Mouse (Mus musculus) hindbrain, embryonic 11.5 days (tissue): ENCODE results near the gene Gast. TPM values are rescaled to one million over a fixed set of nuclear protein-coding genes. Genes with fewer than 3 reads are reported as not detected.
"Not testable (repeated sequence)": the region's sequence is repeated elsewhere in the genome, so short reads cannot be mapped to it uniquely, and the experiment has no call there.

Source experiments
- ATAC-seq: fragments of 200-750 bp; cut with Nextera tagmentation; 2 replicates; pipeline ENCODE4 v1.8.0; 2017; ENCODE audit warnings: mild to moderate bottlenecking, moderate TSS enrichment, moderate library complexity; ENCODE audit not compliant: low FRiP score
- DNase-seq: peaks from one replicate; pipeline ENCODE4 v3.0.0-alpha.2; 2015; ENCODE audit warnings: low spot score
- H3K27ac ChIP-seq: fragments of 300-500 bp; sonication (generic); 2 replicates; pipeline ENCODE4 v1.5.1; 2014; ENCODE audit warnings: mild to moderate bottlenecking, low read depth, low read length
- H3K27me3 ChIP-seq: fragments of 300-500 bp; sonication (generic); 2 replicates; pipeline ENCODE4 v1.6.1; 2014; ENCODE audit warnings: mild to moderate bottlenecking, low read length, moderate library complexity, mixed read lengths; ENCODE audit not compliant: control insufficient read depth, insufficient read depth
- H3K36me3 ChIP-seq: fragments of 300-500 bp; sonication (generic); 2 replicates; pipeline ENCODE4 v1.6.1; 2014; ENCODE audit warnings: mild to moderate bottlenecking, low read length, moderate library complexity, mixed read lengths; ENCODE audit not compliant: control insufficient read depth, insufficient read depth
- H3K4me1 ChIP-seq: fragments of 300-500 bp; sonication (generic); replicated peaks from 2 replicates; pipeline ENCODE4 v1.6.1; 2014; ENCODE audit warnings: low read length, mixed read lengths; ENCODE audit not compliant: control insufficient read depth, insufficient read depth
- H3K4me2 ChIP-seq: fragments of 300-500 bp; sonication (generic); replicated peaks from 2 replicates; pipeline ENCODE4 v1.6.1; 2014; ENCODE audit warnings: mild to moderate bottlenecking, low read depth, low read length
- H3K4me3 ChIP-seq: fragments of 300-500 bp; sonication (generic); 2 replicates; pipeline ENCODE4 v1.5.1; 2014; ENCODE audit warnings: low read depth, low read length
- H3K9ac ChIP-seq: fragments of 300-500 bp; sonication (generic); 2 replicates; pipeline ENCODE4 v1.6.1; 2014; ENCODE audit warnings: low read depth, low read length
- H3K9me3 ChIP-seq: fragments of 300-500 bp; sonication (generic); 2 replicates; pipeline ENCODE4 v1.6.1; 2016; ENCODE audit warnings: low read length; ENCODE audit not compliant: control insufficient read depth
- WGBS: fragments of 180-500 bp; shearing (Covaris S2); extraction: QIAGEN DNeasy Blood & Tissue Kit; methylation state at CpG from one replicate; pipeline ENCODE4 v1.1.7; 2014; 5-methylcytosine and 5-hydroxymethylcytosine counted together
- polyA plus RNA-seq: library from polyadenylated mRNA; unstranded; fragments of >200 nt; fragmentation: Nextera tagmentation; extraction: Ambion mirVana; gene quantifications from 2 replicates; pipeline ENCODE4 v1.2.1, GENCODE M21; 2014

The Gast gene
- polyA plus RNA-seq, 1 experiment from 2014 or later, result not detected

DNA sequence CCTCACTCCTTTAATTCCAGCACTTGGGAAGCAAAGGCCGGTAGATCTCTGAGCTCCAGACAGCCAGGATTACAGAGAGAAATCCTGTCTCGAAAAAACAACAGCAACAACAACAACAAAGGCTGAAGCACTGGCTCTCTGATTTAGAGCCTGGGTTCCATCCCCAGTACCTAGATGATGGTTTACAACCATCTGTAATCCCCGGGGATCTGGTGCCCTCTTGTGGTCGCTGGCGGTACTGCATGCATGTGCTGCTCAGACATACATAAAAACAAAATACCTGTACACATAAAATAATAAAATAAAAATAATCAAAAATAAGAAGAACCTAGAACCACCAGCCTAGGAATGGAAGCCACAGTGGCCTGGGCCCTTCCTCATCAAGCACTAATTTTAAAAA, 33.9 kb upstream of the Gast start:
- Histone ChIP-seq H3K4me1 (no peaks in the 10 kb centered on the region), H3K4me3 (no peak overlapping the region), H3K27me3 (no peaks in the 10 kb centered on the region), H3K9ac (no peak overlapping the region), H3K36me3 (no peaks in the 10 kb centered on the region), H3K27ac (no peak overlapping the region), H3K9me3 (no peaks in the 10 kb centered on the region), H3K4me2 (no peak overlapping the region)
- ATAC-seq (no peak), DNase-seq (peak; percentile 87)
- 11% methylated on average over 5 of the region's 5 CpGs for WGBS

DNA sequence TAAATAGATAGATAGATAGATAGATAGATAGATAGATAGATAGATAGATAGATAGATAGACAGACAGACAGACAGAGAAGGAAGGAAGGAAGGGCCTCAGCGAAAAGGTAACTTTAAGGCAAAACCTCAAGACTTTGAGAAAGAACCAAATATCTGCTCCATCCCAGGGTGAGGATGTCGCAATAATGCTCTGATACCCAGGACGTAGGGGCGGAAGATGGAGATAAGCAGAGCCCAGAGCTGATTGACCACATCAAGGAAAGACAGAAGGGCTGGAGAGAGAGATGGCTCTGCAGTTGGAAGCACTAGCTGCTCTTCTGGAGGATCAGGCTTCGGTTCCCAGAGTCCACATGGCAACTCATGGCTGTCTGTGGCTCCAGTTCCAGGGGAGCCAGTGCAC, 32.9 kb upstream of the Gast start:
- DNase-seq (no peak), ATAC-seq (no peak)
- no peak overlapping the region for H3K9ac ChIP-seq
- H3K4me3 ChIP-seq, result no peak overlapping the region
- H3K4me2 ChIP-seq, result no peak overlapping the region
- no peaks in the 10 kb centered on the region for H3K36me3 ChIP-seq
- no peaks in the 10 kb centered on the region for H3K4me1 ChIP-seq
- 89% methylated on average over 5 of the region's 5 CpGs for WGBS
- H3K27me3 ChIP-seq, result no peaks in the 10 kb centered on the region
- no peaks in the 10 kb centered on the region for H3K9me3 ChIP-seq
- no peak overlapping the region for H3K27ac ChIP-seq

DNA sequence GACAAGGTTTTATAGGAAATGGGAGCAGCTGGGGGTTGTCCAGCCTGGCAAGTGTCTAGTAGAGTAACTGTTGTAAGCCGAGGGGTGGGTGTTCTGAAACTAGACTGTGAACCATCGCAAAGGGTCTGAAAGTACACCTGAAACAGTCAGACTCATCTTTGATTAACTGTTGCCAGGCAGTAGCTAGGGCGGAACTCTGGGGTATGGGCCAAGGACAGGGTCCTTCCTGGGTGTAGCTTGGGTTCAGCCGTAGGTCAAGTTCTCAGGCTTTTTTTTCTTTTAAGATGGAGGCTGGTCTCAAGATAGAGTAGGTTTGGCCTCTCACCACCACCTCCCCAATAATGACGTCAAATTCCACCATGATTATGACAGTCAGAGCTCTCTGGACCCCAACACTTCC, 26.3 kb upstream of the Gast start:
- no peaks in the 10 kb centered on the region for H3K36me3 ChIP-seq
- WGBS, result 91% methylated on average over 5 of the region's 5 CpGs
- H3K4me3 ChIP-seq, result no peak overlapping the region

DNA sequence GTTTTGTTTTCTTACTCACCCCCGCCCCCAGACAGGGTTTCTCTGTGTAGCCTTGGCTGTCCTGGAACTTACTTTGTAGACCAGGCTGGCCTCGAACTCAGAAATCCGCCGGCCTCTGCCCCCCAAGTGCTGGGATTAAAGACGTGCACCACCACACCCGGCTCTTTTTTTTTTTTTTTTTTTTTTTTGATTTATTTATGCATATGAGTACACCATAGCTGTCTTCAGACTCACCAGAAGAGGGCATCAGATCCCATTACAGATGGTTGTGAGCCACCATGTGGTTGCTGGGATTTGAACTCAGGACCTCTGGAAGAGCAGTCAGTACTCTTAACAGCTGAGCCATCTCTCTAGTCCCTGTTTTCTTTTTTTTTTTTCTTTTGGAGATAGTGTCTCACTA, 25.5 kb upstream of the Gast start:
- H3K4me1 ChIP-seq, H3K27me3 ChIP-seq, DNase-seq, H3K27ac ChIP-seq, H3K36me3 ChIP-seq, ATAC-seq, H3K9ac ChIP-seq, H3K4me2 ChIP-seq, H3K9me3 ChIP-seq, H3K4me3 ChIP-seq: not testable (repeated sequence)
- WGBS, result 95% methylated on average over 6 of the region's 6 CpGs

More for the DNA sequence above, 26.3 kb upstream of the Gast start:
- Histone ChIP-seq H3K9ac (no peak overlapping the region), H3K4me1 (no peaks in the 10 kb centered on the region), H3K27me3 (no peaks in the 10 kb centered on the region), H3K4me2 (no peak overlapping the region), H3K9me3 (no peaks in the 10 kb centered on the region), H3K27ac (no peak overlapping the region)
- ATAC-seq (no peak), DNase-seq (no peak)

DNA sequence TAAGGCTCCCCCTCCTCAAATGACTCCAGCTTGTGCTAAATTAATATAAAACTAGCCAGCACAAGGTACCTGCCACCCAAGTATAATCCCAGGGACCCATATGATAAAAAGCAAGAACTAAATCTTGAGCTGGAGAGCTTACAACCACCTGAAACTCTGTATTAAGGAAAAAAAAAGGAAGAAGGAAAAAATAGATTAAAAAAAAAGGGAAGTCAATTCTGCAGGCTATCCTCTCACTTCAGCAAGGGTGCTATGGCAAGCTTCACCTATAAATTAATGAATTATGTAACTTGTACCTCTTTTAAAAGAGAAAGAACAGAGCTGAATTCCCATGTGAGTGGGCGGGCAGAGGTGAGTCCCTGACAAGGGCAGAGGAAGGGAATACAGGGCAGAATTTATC, 22.6 kb upstream of the Gast start:
- no peaks in the 10 kb centered on the region for H3K4me1 ChIP-seq
- H3K4me3 ChIP-seq, result no peak overlapping the region
- DNase-seq, result no peak
- H3K9me3 ChIP-seq, result no peaks in the 10 kb centered on the region
- H3K4me2 ChIP-seq, result no peak overlapping the region
- no peaks in the 10 kb centered on the region for H3K36me3 ChIP-seq
- no peaks in the 10 kb centered on the region for H3K27me3 ChIP-seq
- no peak for ATAC-seq
- H3K9ac ChIP-seq, result no peak overlapping the region
- 69% methylated on average over 1 of the region's 1 CpGs for whole genome bisulfite sequencing
- H3K27ac ChIP-seq, result no peak overlapping the region

DNA sequence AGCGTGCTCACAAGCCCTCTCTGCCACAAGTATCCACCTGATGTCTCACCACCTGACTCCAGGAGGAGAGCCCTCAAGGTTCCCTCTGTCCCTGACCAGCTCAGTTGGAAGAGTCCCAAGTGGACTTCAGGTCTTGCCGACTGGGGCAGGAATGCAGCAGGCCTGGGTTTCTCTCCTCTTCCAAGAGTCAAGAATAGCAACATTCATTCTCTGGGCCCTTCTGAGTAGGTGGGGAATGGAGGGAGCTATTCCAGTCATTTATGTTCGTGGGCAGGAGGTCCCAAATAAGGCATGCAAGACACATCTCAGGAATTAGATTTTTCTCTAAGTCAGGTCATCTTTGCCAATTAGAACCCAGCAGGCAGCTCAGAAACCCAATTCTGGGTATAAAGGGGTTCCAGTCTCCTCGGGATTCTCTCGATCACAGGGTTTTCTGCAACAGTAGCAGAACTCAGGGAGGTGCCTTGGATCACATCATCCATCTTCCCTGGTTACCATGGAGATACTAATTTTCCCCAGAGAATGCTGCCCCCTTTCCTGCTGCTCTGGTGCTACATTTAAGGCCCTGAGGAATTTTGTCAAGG, 22.0 kb upstream of the Gast start:
- no peak overlapping the region for H3K9ac ChIP-seq
- WGBS, result 28% methylated on average over 5 of the region's 5 CpGs
- H3K27ac ChIP-seq, result no peak overlapping the region
- no peak for ATAC-seq
- no peaks in the 10 kb centered on the region for H3K4me1 ChIP-seq
- no peak overlapping the region for H3K4me3 ChIP-seq
- no peaks in the 10 kb centered on the region for H3K9me3 ChIP-seq
- peak; percentile 49 for DNase-seq
- no peak overlapping the region for H3K4me2 ChIP-seq
- no peaks in the 10 kb centered on the region for H3K36me3 ChIP-seq
- H3K27me3 ChIP-seq, result no peaks in the 10 kb centered on the region

DNA sequence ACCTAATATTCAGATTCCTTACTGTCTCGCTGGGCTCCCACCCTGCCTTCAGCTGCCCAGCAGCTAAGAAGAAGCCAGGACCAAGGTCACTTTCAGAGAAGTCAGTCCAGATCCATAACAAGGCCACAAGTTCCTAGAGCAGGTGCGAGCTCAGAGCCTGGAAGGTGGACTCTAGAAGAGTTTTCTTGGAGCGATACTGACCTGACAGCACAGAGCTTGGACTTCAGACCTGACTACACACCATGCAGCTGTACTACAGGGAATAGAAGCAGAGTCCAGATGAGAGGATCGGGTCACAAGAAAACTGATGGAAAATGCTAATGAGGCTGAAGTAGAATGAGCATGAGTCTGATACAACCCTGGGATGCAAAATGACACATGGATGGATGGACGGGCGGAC, 20.8 kb upstream of the Gast start:
- H3K4me1 ChIP-seq, result no peaks in the 10 kb centered on the region
- DNase-seq, result no peak
- no peaks in the 10 kb centered on the region for H3K9me3 ChIP-seq
- WGBS, result 87% methylated on average over 6 of the region's 6 CpGs
- no peaks in the 10 kb centered on the region for H3K36me3 ChIP-seq
- ATAC-seq, result no peak
- no peak overlapping the region for H3K4me2 ChIP-seq
- no peaks in the 10 kb centered on the region for H3K27me3 ChIP-seq
- no peak overlapping the region for H3K27ac ChIP-seq
- no peak overlapping the region for H3K4me3 ChIP-seq
- no peak overlapping the region for H3K9ac ChIP-seq

DNA sequence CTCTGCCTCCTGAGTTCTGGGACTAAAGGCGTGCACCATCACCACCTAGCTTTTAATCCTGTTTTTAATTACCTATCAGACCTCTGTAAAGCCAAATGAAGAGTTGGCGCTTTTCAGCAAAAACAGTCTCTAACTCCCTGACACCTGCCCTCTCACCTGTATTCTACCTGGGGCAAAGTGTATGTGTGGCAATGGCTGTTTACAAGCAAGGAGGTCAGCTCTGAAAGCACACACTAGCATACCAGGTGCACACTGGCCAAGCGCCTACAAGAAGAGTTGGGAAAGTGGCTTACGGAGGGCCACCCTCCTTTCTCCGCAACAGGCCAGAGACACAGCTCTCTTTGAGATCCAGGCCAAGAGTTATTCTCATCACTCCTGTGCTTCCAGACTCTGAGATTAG, 18.8 kb upstream of the Gast start:
- DNase-seq (no peak), ATAC-seq (no peak)
- no peak overlapping the region for H3K4me2 ChIP-seq
- WGBS, result 93% methylated on average over 5 of the region's 5 CpGs
- no peaks in the 10 kb centered on the region for H3K36me3 ChIP-seq
- H3K4me3 ChIP-seq, result no peak overlapping the region
- no peaks in the 10 kb centered on the region for H3K4me1 ChIP-seq
- H3K27me3 ChIP-seq, result no peaks in the 10 kb centered on the region
- no peak overlapping the region for H3K27ac ChIP-seq
- no peaks in the 10 kb centered on the region for H3K9me3 ChIP-seq
- no peak overlapping the region for H3K9ac ChIP-seq

DNA sequence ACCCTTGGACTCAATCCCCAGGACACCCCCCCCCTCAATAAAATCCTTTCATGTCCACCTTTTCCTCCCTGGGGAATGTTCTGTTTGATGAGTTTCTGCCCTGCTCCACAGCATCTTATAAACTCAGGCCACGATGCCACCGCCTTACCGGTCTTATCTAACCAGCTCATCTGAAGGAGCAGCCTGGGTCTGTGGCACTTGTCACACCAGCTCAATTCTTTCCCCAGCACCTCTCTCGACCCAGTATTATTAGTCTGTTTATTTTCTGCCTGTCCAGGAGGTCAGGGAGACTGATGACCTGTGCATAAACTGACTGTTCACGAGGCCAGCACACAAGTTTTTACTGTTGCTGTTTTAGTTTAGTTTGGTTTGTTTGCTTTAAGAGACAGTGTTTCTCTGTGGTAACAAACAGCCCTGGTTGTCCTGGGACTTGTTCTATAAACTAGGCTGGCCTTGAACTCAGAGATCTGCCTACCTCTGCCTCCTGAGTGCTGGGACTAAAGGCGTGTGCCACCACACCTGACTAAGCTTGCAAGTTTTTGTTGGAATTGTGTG, 16.3 kb upstream of the Gast start:
- no peak for DNase-seq
- 73% methylated on average over 6 of the region's 6 CpGs for WGBS

More for the DNA sequence above, 16.3 kb upstream of the Gast start:
- Histone ChIP-seq H3K27me3 (no peaks in the 10 kb centered on the region), H3K9ac (no peak overlapping the region), H3K4me1 (no peaks in the 10 kb centered on the region), H3K4me2 (no peak overlapping the region), H3K4me3 (no peak overlapping the region), H3K27ac (no peak overlapping the region), H3K36me3 (no peaks in the 10 kb centered on the region), H3K9me3 (no peaks in the 10 kb centered on the region)
- no peak for ATAC-seq
